Mouse (Mus musculus): ENCODE measurements around the gene Shpk. TPM values are rescaled to one million over a fixed set of nuclear protein-coding genes. Genes with fewer than 3 reads are reported as not detected.

Shpk gene
- total RNA-seq, 2 experiments from 2014 or later = 0.50 to 0.66 TPM

- DNase-seq = peak; percentile 98
- Histone ChIP-seq H3K4me3 (peak within 1 kb of the TSS; percentile 99), H3K27ac (peak within 1 kb of the TSS; percentile 97)
- no peak for TF ChIP-seq CTCF (IDR thresholded peaks at IDR 0.05)
- intact Hi-C loops (cut with DNase I) = loop anchor here (2.0 to 5.0 kb wide), 2 partner anchors 22 to 40 kb away; partner anchors contain the start of genes Ctns, Haspin and Shpk
These were observed 22.4 kb upstream of the Shpk start, which contains the start of the genes Emc6 and Tax1bp3 for GRCm38 (mm10) chr11:73176608-73177508. Gene Emc6, minus strand, starts transcription at chr11:73177037. Gene Tax1bp3, plus strand, starts transcription at chr11:73177083.

GRCm38 (mm10) chr11:73177509-73177875 lies 21.8 kb upstream of the Shpk start:
- TF ChIP-seq CTCF (IDR thresholded peaks at IDR 0.05) = no peak
- H3K4me3 ChIP-seq = peak overlapping the region; percentile 99
- intact Hi-C loops (cut with DNase I) = loop anchor here (2.0 to 5.0 kb wide), 2 partner anchors 21 to 40 kb away; partner anchors contain the start of genes Ctns, Haspin and Shpk
- DNase-seq = peak; percentile 87
- H3K27ac ChIP-seq = peak overlapping the region; percentile 97

GRCm38 (mm10) chr11:73177895-73178294 lies 21.4 kb upstream of the Shpk start:
- intact Hi-C loops (cut with DNase I) = loop anchor here (2.0 to 5.0 kb wide), 2 partner anchors 21 to 41 kb away; partner anchors contain the start of genes Ctns, Haspin and Shpk
- no peak for DNase-seq
- Histone ChIP-seq H3K27ac (peak overlapping the region; percentile 97), H3K4me3 (peak overlapping the region; percentile 99)
- TF ChIP-seq CTCF (IDR thresholded peaks at IDR 0.05) = no peak

- Histone ChIP-seq H3K4me3 (no peak overlapping the region), H3K27ac (no peak overlapping the region)
- intact Hi-C loops (cut with DNase I) = no loop called here
- DNase-seq = no peak
- no peak for TF ChIP-seq CTCF (IDR thresholded peaks at IDR 0.05)
These were observed 13.2 kb upstream of the Shpk start for GRCm38 (mm10) chr11:73185872-73186615.

GRCm38 (mm10) chr11:73187231-73187630 lies 12.0 kb upstream of the Shpk start:
- TF ChIP-seq CTCF (IDR thresholded peaks at IDR 0.05) = no peak
- no peak overlapping the region for H3K4me3 ChIP-seq
- intact Hi-C loops (cut with DNase I) = no loop called here
- no peak overlapping the region for H3K27ac ChIP-seq
- DNase-seq = no peak

GRCm38 (mm10) chr11:73193047-73193446 lies 6.2 kb upstream of the Shpk start:
- H3K4me3 ChIP-seq = no peak overlapping the region
- intact Hi-C loops (cut with DNase I) = no loop called here
- H3K27ac ChIP-seq = no peak overlapping the region
- TF ChIP-seq CTCF (IDR thresholded peaks at IDR 0.05) = no peak
- no peak for DNase-seq

GRCm38 (mm10) chr11:73194444-73194843 lies 4.8 kb upstream of the Shpk start:
- no peak overlapping the region for H3K4me3 ChIP-seq
- intact Hi-C loops (cut with DNase I) = no loop called here
- H3K27ac ChIP-seq = no peak overlapping the region
- DNase-seq = no peak
- TF ChIP-seq CTCF (IDR thresholded peaks at IDR 0.05) = no peak

- TF ChIP-seq CTCF (IDR thresholded peaks at IDR 0.05) = no peak
- Histone ChIP-seq H3K4me3 (peak overlapping the region; percentile 92), H3K27ac (peak overlapping the region; percentile 94)
- intact Hi-C loops (cut with DNase I) = loop anchor here (2.0 kb wide), 1 partner anchor 21 kb away; the partner anchor contains the start of genes Emc6 and Tax1bp3
- DNase-seq = no peak
These were observed 1.1 kb upstream of the Shpk start for GRCm38 (mm10) chr11:73198190-73198589.

GRCm38 (mm10) chr11:73198603-73199229 lies 544 bp upstream of the Shpk start, which contains the start of gene Ctns:
Gene Ctns, minus strand, starts transcription at chr11:73199042.
- H3K27ac ChIP-seq = peak within 1 kb of the TSS; percentile 94
- TF ChIP-seq CTCF (IDR thresholded peaks at IDR 0.05) = no peak
- intact Hi-C loops (cut with DNase I) = loop anchor here (2.0 kb wide), 1 partner anchor 22 kb away; the partner anchor contains the start of genes Emc6 and Tax1bp3
- peak within 1 kb of the TSS; percentile 92 for H3K4me3 ChIP-seq
- peak; percentile 85 for DNase-seq

GRCm38 (mm10) chr11:73199879-73200278 lies 619 bp downstream of the Shpk start:
- peak overlapping the region; percentile 94 for H3K27ac ChIP-seq
- H3K4me3 ChIP-seq = peak overlapping the region; percentile 92
- no peak for DNase-seq
- no peak for TF ChIP-seq CTCF (IDR thresholded peaks at IDR 0.05)
- intact Hi-C loops (cut with DNase I) = loop anchor here (2.0 kb wide), 1 partner anchor 23 kb away; the partner anchor contains the start of genes Emc6 and Tax1bp3

- no peak for TF ChIP-seq CTCF (IDR thresholded peaks at IDR 0.05)
- DNase-seq = no peak
- Histone ChIP-seq H3K4me3 (no peak overlapping the region), H3K27ac (peak overlapping the region; percentile 65)
- intact Hi-C loops (cut with DNase I) = no loop called here
These were observed 1.8 kb downstream of the Shpk start for GRCm38 (mm10) chr11:73201021-73201420.

- peak; percentile 29 for DNase-seq
- Histone ChIP-seq H3K27ac (peak overlapping the region; percentile 65), H3K4me3 (no peak overlapping the region)
- intact Hi-C loops (cut with DNase I) = no loop called here
- TF ChIP-seq CTCF (IDR thresholded peaks at IDR 0.05) = peak; percentile 40
These were observed 2.3 kb downstream of the Shpk start for GRCm38 (mm10) chr11:73201597-73201996.

Measured in gastrocnemius, adult 2 months (tissue).